Mouse (Mus musculus) erythroblast, embryonic 14.5 days (primary cell): Measurements from ENCODE around the gene Ugcg.

Experiments used
- GATA1 ChIP-seq: IDR thresholded peaks from 2 replicates; pipeline ENCODE4 v1.6.1; 2012; ENCODE audit warnings: low read length, inconsistent platforms, mixed read lengths
- TAL1 ChIP-seq: IDR thresholded peaks from 3 replicates; pipeline ENCODE4 v1.6.1; 2012; ENCODE audit warnings: low read length, inconsistent platforms, mixed read lengths

DNA sequence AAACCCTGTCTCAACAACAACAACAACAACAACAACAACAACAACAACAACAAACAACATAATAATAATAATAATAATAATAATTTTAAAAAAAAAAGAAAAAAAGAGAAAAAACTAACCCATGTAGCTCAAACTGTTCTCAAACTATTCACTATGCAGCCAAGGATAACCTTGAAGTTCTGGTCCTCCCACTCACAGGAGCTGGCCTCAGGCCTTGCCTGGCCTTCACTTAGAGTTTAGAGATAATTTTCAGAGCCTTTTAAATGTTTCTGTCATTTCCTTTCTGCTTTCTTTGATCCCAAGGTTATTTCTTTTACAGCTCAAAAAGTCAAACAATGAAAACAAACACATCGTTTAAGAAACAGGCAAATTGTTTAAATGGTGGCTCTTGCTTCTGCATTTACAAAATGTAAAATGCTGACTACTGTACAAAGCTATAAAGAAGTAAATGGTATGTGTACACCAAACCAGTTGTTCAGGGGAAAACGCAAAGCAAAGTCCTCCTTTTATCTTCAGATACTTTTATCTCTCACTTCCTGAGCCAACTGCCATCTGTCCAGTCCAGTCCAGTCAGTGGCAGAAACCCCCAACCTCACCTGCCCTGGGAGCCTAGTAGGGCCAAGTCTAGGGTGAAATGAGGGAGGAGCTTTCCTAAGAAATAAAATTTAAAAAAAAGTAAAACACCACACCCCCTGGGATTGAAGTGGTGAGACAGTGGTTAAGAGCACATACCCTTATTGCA is 15.7 kb upstream of the Ugcg start:
- TF ChIP-seq GATA1 (no peak), TAL1 (no peak)
